Mouse (Mus musculus) layer of hippocampus, postnatal 25 days (tissue): Measurements from ENCODE around the gene Scd4. TPM values are rescaled to one million over a fixed set of nuclear protein-coding genes. Genes with fewer than 3 reads are reported as not detected.

Experiments
- microRNA-seq, 2 experiments: library from miRNA; unstranded; fragments of <30 nt; microRNA quantifications; one replicate each; pipeline ENCODE4 v1.2.0; 2021
- total RNA-seq, 2 experiments: library from RNA; stranded (reverse); gene quantifications; 2 replicates each; pipeline ENCODE4 v1.2.3; 2021

The Scd4 gene
- total RNA-seq, 2 experiments from 2014 or later, result 2.8 to 2.9 TPM

Small RNA genes lying within 50 kb of the gene (microRNA-seq; reads per million reads assigned to microRNA genes)
- 0.37 to 1.2 reads per million in 2 experiments for gene Mir5114

Other genes with a start within 250 kb of the Scd4 start
- gene Chuk, start 225.6 kb upstream of the Scd4 start, total RNA-seq, result 10 to 100 TPM; 32.2 to 49.4 TPM
- 10 to 100 TPM; 16.6 to 18.9 TPM for gene Cwf19l1, start 197.2 kb upstream of the Scd4 start, total RNA-seq
- 10 to 100 TPM; 60.2 to 62.3 TPM for gene Bloc1s2, start 186.6 kb upstream of the Scd4 start, total RNA-seq
- gene Pkd2l1, start 140.7 kb upstream of the Scd4 start, total RNA-seq, result under 1 TPM; 0.09 to 0.25 TPM
- gene Scd3, start 129.8 kb upstream of the Scd4 start, total RNA-seq, result 1 to 10 TPM; 1.1 to 1.6 TPM
- 100 to 1,000 TPM; 642 to 712 TPM for gene Scd2, start 39.4 kb upstream of the Scd4 start, total RNA-seq
- gene Scd1, start 74.8 kb downstream of the Scd4 start, total RNA-seq, result 100 to 1,000 TPM; 139 to 156 TPM
- under 1 TPM in 1 of 2 experiments, not detected in 1; 0.09 TPM for gene Wnt8b, start 160.4 kb downstream of the Scd4 start, total RNA-seq
- gene Sec31b, start 212.8 kb downstream of the Scd4 start, total RNA-seq, result under 1 TPM; 0.28 to 0.42 TPM
- gene Gm20538, start 219.7 kb downstream of the Scd4 start, total RNA-seq, result not detected
- gene Ndufb8, start 222.3 kb downstream of the Scd4 start, total RNA-seq, result 100 to 1,000 TPM; 343 to 371 TPM
- gene Hif1an, start 229.8 kb downstream of the Scd4 start, total RNA-seq, result 10 to 100 TPM; 29.8 to 30.2 TPM